Comparison of ENCODE assay signal across 8 mouse cellular contexts in the genomic region with DNA sequence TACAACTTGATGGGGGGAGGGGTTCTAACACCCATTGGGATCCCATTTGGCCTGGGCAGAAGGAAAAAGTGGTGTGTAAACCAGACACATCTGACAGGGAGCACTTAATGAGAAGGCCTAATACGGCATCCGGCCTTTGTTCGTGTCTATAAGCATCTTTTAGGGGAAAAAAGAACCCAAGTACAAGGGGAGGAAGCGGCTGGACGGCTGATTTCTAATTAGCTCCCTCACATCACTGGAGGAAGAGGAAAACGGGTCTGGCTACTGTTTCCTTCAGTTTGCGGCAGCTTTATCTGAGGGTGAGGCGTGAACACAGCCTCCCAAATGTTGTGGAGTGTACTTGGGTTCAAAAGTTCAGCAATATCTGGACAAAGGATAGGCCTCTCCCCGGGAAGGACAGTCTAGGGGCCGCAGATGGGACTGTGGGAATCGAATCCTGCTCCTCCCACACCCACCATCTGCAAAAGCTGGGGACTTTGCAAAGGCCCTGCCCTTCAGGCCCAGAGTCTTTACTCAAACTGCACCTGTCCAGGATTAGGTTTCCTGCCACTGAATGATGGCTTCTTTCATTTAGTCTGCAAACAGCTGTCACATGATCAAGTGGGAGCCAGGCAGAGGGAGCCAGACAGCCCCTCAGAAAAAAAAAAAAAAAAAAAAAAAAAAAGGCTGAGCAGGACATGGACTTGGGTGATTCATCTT.
DNase-seq lines count a peak whose midpoint lies in the region; ATAC-seq lines count a peak whose summit lies in the region.

No protein-coding gene starts in this region.

- H3K4me2 ChIP-seq in embryonic facial prominence, embryonic 15.5 days (replicated peaks): no peak overlapping the region
- H3K4me2 ChIP-seq in limb, embryonic 13.5 days (replicated peaks): no peak overlapping the region
- H3K4me2 ChIP-seq in neural tube, embryonic 12.5 days (replicated peaks): peak overlapping the region; percentile 35; the same call in 1 of the 2 replicates

- no peaks in the 10 kb centered on the region for H3K9me3 ChIP-seq in embryonic facial prominence, embryonic 15.5 days (replicated peaks)
- H3K9me3 ChIP-seq in limb, embryonic 13.5 days: no peaks in the 10 kb centered on the region
- no peaks in the 10 kb centered on the region for H3K9me3 ChIP-seq in neural tube, embryonic 12.5 days

- intact Hi-C loops in heart, postnatal 25 days (cut with DNase I): loop anchor here (2.0 to 5.0 kb wide), 3 partner anchors 40 to 234 kb away; partner anchors contain the start of gene Sox4
- intact Hi-C loops in left cerebral cortex, postnatal 4 days (cut with DNase I): no loop called here

- DNase-seq in adrenal gland, postnatal 14 days: peak; percentile 27
- DNase-seq in heart, postnatal 25 days (ENCODE audit: low spot score): peak; percentile 53
- DNase-seq in left cerebral cortex, postnatal 4 days: no peak
- no peak for DNase-seq in urinary bladder, adult 18-20 months (ENCODE audit: low spot score in 2 of 2)

- H3K4me1 ChIP-seq in embryonic facial prominence, embryonic 15.5 days: peaks cover 36% of the 10 kb centered on the region
- peaks cover 48% of the 10 kb centered on the region for H3K4me1 ChIP-seq in limb, embryonic 13.5 days
- H3K4me1 ChIP-seq in neural tube, embryonic 12.5 days: peaks cover 54% of the 10 kb centered on the region

- H3K27me3 ChIP-seq in embryonic facial prominence, embryonic 15.5 days: no peaks in the 10 kb centered on the region
- H3K27me3 ChIP-seq in limb, embryonic 13.5 days: no peaks in the 10 kb centered on the region
- H3K27me3 ChIP-seq in neural tube, embryonic 12.5 days (replicated peaks): no peaks in the 10 kb centered on the region

- 40% methylated on average over 11 of the region's 11 CpGs for WGBS in embryonic facial prominence, embryonic 15.5 days
- WGBS in limb, embryonic 13.5 days: 22% methylated on average over 11 of the region's 11 CpGs
- WGBS in neural tube, embryonic 12.5 days: 3% methylated on average over 11 of the region's 11 CpGs

- no peak overlapping the region for H3K4me3 ChIP-seq in embryonic facial prominence, embryonic 15.5 days (replicated peaks)
- no peak overlapping the region for H3K4me3 ChIP-seq in limb, embryonic 13.5 days
- H3K4me3 ChIP-seq in neural tube, embryonic 12.5 days: no peak overlapping the region

- peak; percentile 83 for ATAC-seq in embryonic facial prominence, embryonic 15.5 days (ENCODE audit: insufficient number of reproducible peaks, low FRiP score, low TSS enrichment, low read depth)
- peak; percentile 66 for ATAC-seq in limb, embryonic 13.5 days (ENCODE audit: low FRiP score, low read depth)
- peak; percentile 74 for ATAC-seq in neural tube, embryonic 12.5 days (ENCODE audit: low FRiP score, low read depth)
- no peak for ATAC-seq in inflammation-experienced regulatory T-cells, adult 6 months

- H3K27ac ChIP-seq in embryonic facial prominence, embryonic 15.5 days (replicated peaks): peak overlapping the region; percentile 55
- H3K27ac ChIP-seq in limb, embryonic 13.5 days: peak overlapping the region; percentile 48; the same call in 1 of the 2 replicates
- peak overlapping the region; percentile 80 for H3K27ac ChIP-seq in neural tube, embryonic 12.5 days

- H3K36me3 ChIP-seq in embryonic facial prominence, embryonic 15.5 days: no peaks in the 10 kb centered on the region
- H3K36me3 ChIP-seq in limb, embryonic 13.5 days: no peaks in the 10 kb centered on the region
- H3K36me3 ChIP-seq in neural tube, embryonic 12.5 days: no peaks in the 10 kb centered on the region

- H3K9ac ChIP-seq in embryonic facial prominence, embryonic 15.5 days: no peak overlapping the region
- no peak overlapping the region for H3K9ac ChIP-seq in limb, embryonic 13.5 days
- 0 out of 2 replicates have a peak overlapping the region, but pooled peaks have one; percentile 29 for H3K9ac ChIP-seq in neural tube, embryonic 12.5 days

Comparison
In these comparisons a context has a peak if more than half of its experiments do, and no peak if none do; other contexts are left out.
1. DNase-seq: peak in adrenal gland, postnatal 14 days (single experiment) and heart, postnatal 25 days (single experiment); none in left cerebral cortex, postnatal 4 days (single experiment) and urinary bladder, adult 18-20 months (0 of 2).
2. Peak in every context shown above with its lines, with median percentiles within 50 percentile points of each other: H3K27ac ChIP-seq.